28 mouse cellular contexts compared by ENCODE assay signal in genomic region chr5:74480409-74480808, GRCm38 (mm10). TPM values are rescaled to one million over a fixed set of nuclear protein-coding genes. Genes with fewer than 3 reads are reported as not detected.
DNase-seq lines count a peak whose midpoint lies in the region; ATAC-seq lines count a peak whose summit lies in the region.
"Had no signal": no experiment of that assay in that cellular context is flagged by ENCODE, and none has a peak within 500 bp of the region (broad histone marks: within the 10 kb centered on the region; RNA-seq: fewer than 3 reads in every experiment).

No protein-coding gene starts in this region.

- 72% methylated on average over 4 of the region's 4 CpGs for WGBS in heart, embryonic 13.5 days
- WGBS in heart, embryonic 11.5 days (ENCODE audit: insufficient replicate concordance), result 77% methylated on average over 4 of the region's 4 CpGs
- whole genome bisulfite sequencing in kidney, embryonic 15.5 days, result 63% methylated on average over 4 of the region's 4 CpGs

- H3K4me3 ChIP-seq in heart, embryonic 13.5 days, result no peak overlapping the region
- H3K4me3 ChIP-seq in heart, embryonic 11.5 days (ENCODE audit: low read depth, low read length), result no peak overlapping the region
- no peak overlapping the region for H3K4me3 ChIP-seq in kidney, embryonic 15.5 days (replicated peaks)
- H3K4me3 ChIP-seq: forebrain, embryonic 13.5 days; intestine, embryonic 15.5 days; limb, embryonic 10.5 days; limb, embryonic 15.5 days; midbrain, embryonic 10.5 days; midbrain, embryonic 15.5 days; neural tube, embryonic 15.5 days; stomach, embryonic 15.5 days had no signal

- peak overlapping the region; percentile 3; the same call in 1 of the 2 replicates for H3K27ac ChIP-seq in heart, embryonic 13.5 days (replicated peaks)
- no peak overlapping the region for H3K27ac ChIP-seq in heart, embryonic 11.5 days (ENCODE audit: low read depth, low read length)
- H3K27ac ChIP-seq in kidney, embryonic 15.5 days, result peak overlapping the region; percentile 7; the same call in 1 of the 2 replicates
- H3K27ac ChIP-seq: forebrain, embryonic 13.5 days; hindbrain, postnatal 0 days; intestine, embryonic 15.5 days; limb, embryonic 10.5 days; limb, embryonic 15.5 days; liver, embryonic 14.5 days; midbrain, embryonic 10.5 days; midbrain, embryonic 15.5 days; neural tube, embryonic 15.5 days; stomach, embryonic 15.5 days had no signal

- peaks cover 32% of the 10 kb centered on the region for H3K4me1 ChIP-seq in heart, embryonic 13.5 days
- peaks cover 6% of the 10 kb centered on the region; the same call in 1 of the 2 replicates for H3K4me1 ChIP-seq in heart, embryonic 11.5 days (ENCODE audit: control insufficient read depth, insufficient read depth, low read length)
- H3K4me1 ChIP-seq in kidney, embryonic 15.5 days, result peaks cover 11% of the 10 kb centered on the region; the same call in 1 of the 2 replicates
- H3K4me1 ChIP-seq: forebrain, embryonic 13.5 days; limb, embryonic 15.5 days; midbrain, embryonic 10.5 days; neural tube, embryonic 15.5 days had no signal

- H3K9ac ChIP-seq in heart, embryonic 13.5 days, result no peak overlapping the region
- H3K9ac ChIP-seq in heart, embryonic 11.5 days (ENCODE audit: low read depth, low read length), result no peak overlapping the region
- no peak overlapping the region for H3K9ac ChIP-seq in kidney, embryonic 15.5 days
- H3K9ac ChIP-seq: forebrain, embryonic 13.5 days; intestine, embryonic 15.5 days; limb, embryonic 15.5 days; liver, embryonic 14.5 days; midbrain, embryonic 15.5 days; neural tube, embryonic 15.5 days; stomach, embryonic 15.5 days had no signal

- H3K27me3 ChIP-seq in heart, embryonic 13.5 days (replicated peaks), result no peaks in the 10 kb centered on the region
- H3K27me3 ChIP-seq in heart, embryonic 11.5 days (ENCODE audit: control insufficient read depth, insufficient read depth, low read length), result no peaks in the 10 kb centered on the region
- no peaks in the 10 kb centered on the region for H3K27me3 ChIP-seq in kidney, embryonic 15.5 days
- H3K27me3 ChIP-seq: forebrain, embryonic 13.5 days; intestine, embryonic 15.5 days; limb, embryonic 15.5 days; midbrain, embryonic 15.5 days; neural tube, embryonic 15.5 days; stomach, embryonic 15.5 days had no signal

- peak; percentile 62 for DNase-seq in NIH3T3 (ENCODE audit: low read depth)
- peak; percentile 21 to 31 for DNase-seq in kidney, postnatal 4 days
- DNase-seq in gastrocnemius, postnatal 4 days (ENCODE audit: low spot score in 2 of 2), result no peak
- DNase-seq in testis, postnatal 10 days (ENCODE audit: low spot score), result no peak
- DNase-seq: cerebellum, adult 8-10 months; cerebellum, postnatal 25 days; gastrocnemius, postnatal 10 days; heart, postnatal 14 days; layer of hippocampus, adult 9-11 months; lung, adult 2 months; lung, postnatal 14 days; retina, postnatal 1 day; right cerebral cortex, postnatal 14 days; thymus, postnatal 14 days had no signal

- ATAC-seq in heart, embryonic 13.5 days (ENCODE audit: extremely low read depth, insufficient number of reproducible peaks, low FRiP score, low TSS enrichment), result no peak
- ATAC-seq in heart, embryonic 11.5 days (replicated peaks; ENCODE audit: insufficient number of reproducible peaks, low FRiP score, low TSS enrichment), result no peak
- ATAC-seq in kidney, embryonic 15.5 days (replicated peaks; ENCODE audit: low FRiP score), result 0 out of 2 replicates have a peak, but pooled peaks have one; percentile 15
- ATAC-seq: CD4-positive, CD25-positive, alpha-beta regulatory T cell, adult 4 months; forebrain, embryonic 13.5 days; hindbrain, postnatal 0 days; intestine, embryonic 15.5 days; midbrain, embryonic 15.5 days had no signal

- no peaks in the 10 kb centered on the region for H3K9me3 ChIP-seq in heart, embryonic 13.5 days
- H3K9me3 ChIP-seq in heart, embryonic 11.5 days (replicated peaks; ENCODE audit: control insufficient read depth, low read length), result no peaks in the 10 kb centered on the region
- no peaks in the 10 kb centered on the region for H3K9me3 ChIP-seq in kidney, embryonic 15.5 days (replicated peaks)
- H3K9me3 ChIP-seq: forebrain, embryonic 13.5 days; intestine, embryonic 15.5 days; limb, embryonic 10.5 days; limb, embryonic 15.5 days; midbrain, embryonic 10.5 days; midbrain, embryonic 15.5 days; neural tube, embryonic 15.5 days; stomach, embryonic 15.5 days had no signal

- H3K4me2 ChIP-seq in heart, embryonic 13.5 days, result no peak overlapping the region
- no peak overlapping the region for H3K4me2 ChIP-seq in heart, embryonic 11.5 days
- H3K4me2 ChIP-seq in kidney, embryonic 15.5 days, result no peak overlapping the region
- H3K4me2 ChIP-seq: forebrain, embryonic 13.5 days; intestine, embryonic 15.5 days; limb, embryonic 15.5 days; midbrain, embryonic 15.5 days; neural tube, embryonic 15.5 days; stomach, embryonic 15.5 days had no signal

- H3K36me3 ChIP-seq in heart, embryonic 13.5 days, result no peaks in the 10 kb centered on the region
- no peaks in the 10 kb centered on the region for H3K36me3 ChIP-seq in heart, embryonic 11.5 days (ENCODE audit: control insufficient read depth, insufficient read depth, low read length)
- no peaks in the 10 kb centered on the region for H3K36me3 ChIP-seq in kidney, embryonic 15.5 days
- H3K36me3 ChIP-seq: intestine, embryonic 15.5 days; limb, embryonic 10.5 days; limb, embryonic 15.5 days; midbrain, embryonic 10.5 days; midbrain, embryonic 15.5 days; neural tube, embryonic 15.5 days; stomach, embryonic 15.5 days had no signal

RNA-seq across cellular contexts. Expression of gene Scfd2, which starts 51.1 kb away (rescaled TPM):
- 12.4 and 13.3 TPM in 2 replicates for polyA plus RNA-seq in heart, embryonic 13.5 days (2015; fragmentation: Nextera tagmentation; extraction: Ambion mirVana)
- polyA plus RNA-seq in heart, embryonic 11.5 days (2014; fragmentation: Nextera tagmentation; extraction: Ambion mirVana), result 12.5 and 12.9 TPM in 2 replicates
- polyA plus RNA-seq in kidney, embryonic 15.5 days (2015; fragmentation: Nextera tagmentation; extraction: Ambion mirVana), result 17.7 and 18.3 TPM in 2 replicates
- total RNA-seq in gastrocnemius, postnatal 4 days (2021), result 10 to 100 TPM; 14.2 to 14.3 TPM

RNA-seq across cellular contexts. Expression of gene Fip1l1, which starts 54.8 kb away (rescaled TPM):
- 55.6 and 57.2 TPM in 2 replicates for polyA plus RNA-seq in heart, embryonic 13.5 days (2015; fragmentation: Nextera tagmentation; extraction: Ambion mirVana)
- polyA plus RNA-seq in heart, embryonic 11.5 days (2014; fragmentation: Nextera tagmentation; extraction: Ambion mirVana), result 66.5 and 70.6 TPM in 2 replicates
- 100 and 104 TPM in 2 replicates for polyA plus RNA-seq in kidney, embryonic 15.5 days (2015; fragmentation: Nextera tagmentation; extraction: Ambion mirVana)
- 10 to 100 TPM; 52.0 to 54.2 TPM for total RNA-seq in gastrocnemius, postnatal 4 days (2021)

Comparison
In these comparisons a context has a peak if more than half of its experiments do, and no peak if none do; other contexts are left out.
1. DNase-seq: peak in NIH3T3 (single experiment) and kidney, postnatal 4 days (2 of 2); none in gastrocnemius, postnatal 4 days (0 of 2) and testis, postnatal 10 days (single experiment).